Mouse (Mus musculus) right cerebral cortex, postnatal 10 days (tissue): ENCODE measurements at regions not wholly inside any gene's neighbourhood (a gene's known extent, or its start where the extent isn't known, plus 50 kb on each side); places are given as distances from the start of the nearest gene placed in this dataset.

Source experiments
- DNase-seq, 2 experiments: peaks; one replicate each; pipeline ENCODE4 v3.0.0; 2021; ENCODE audit warnings: low spot score in 2 of 2

- DNase-seq: peak; percentile 27 to 47
These were observed 213.9 kb downstream of the Dok5 start for GRCm38 (mm10) chr2:170945401-170946105.

GRCm38 (mm10) chr2:170946106-170946657 is 214.6 kb downstream of the Dok5 start:
- DNase-seq: peak; percentile 24 to 25

GRCm38 (mm10) chr2:170947236-170947635 is 215.6 kb downstream of the Dok5 start:
- no peak for DNase-seq

- DNase-seq: no peak
These were observed 223.0 kb downstream of the Dok5 start for GRCm38 (mm10) chr2:170954626-170955025.

GRCm38 (mm10) chr2:170956766-170957165 is 225.2 kb downstream of the Dok5 start:
- DNase-seq: no peak

GRCm38 (mm10) chr2:170960396-170960795 is 228.8 kb downstream of the Dok5 start:
- DNase-seq: no peak

GRCm38 (mm10) chr2:170962481-170962880 is 230.9 kb downstream of the Dok5 start:
- DNase-seq: no peak

GRCm38 (mm10) chr2:170969430-170969829 is 237.8 kb downstream of the Dok5 start:
- DNase-seq: no peak

- no peak for DNase-seq
These were observed 253.8 kb downstream of the Dok5 start for GRCm38 (mm10) chr2:170985357-170985756.

GRCm38 (mm10) chr2:170998378-170998777 is 266.8 kb downstream of the Dok5 start:
- DNase-seq: no peak

- DNase-seq: no peak
These were observed 268.6 kb downstream of the Dok5 start for GRCm38 (mm10) chr2:171000165-171000564.

GRCm38 (mm10) chr2:171028481-171028880 is 296.9 kb downstream of the Dok5 start:
- no peak for DNase-seq
